Mouse (Mus musculus) right cerebral cortex, postnatal 4 days (tissue): ENCODE results near the gene Elovl4.

Experiments
- DNase-seq: peaks from one replicate; pipeline ENCODE4 v3.0.0-alpha.2; 2022

The Elovl4 gene

DNA sequence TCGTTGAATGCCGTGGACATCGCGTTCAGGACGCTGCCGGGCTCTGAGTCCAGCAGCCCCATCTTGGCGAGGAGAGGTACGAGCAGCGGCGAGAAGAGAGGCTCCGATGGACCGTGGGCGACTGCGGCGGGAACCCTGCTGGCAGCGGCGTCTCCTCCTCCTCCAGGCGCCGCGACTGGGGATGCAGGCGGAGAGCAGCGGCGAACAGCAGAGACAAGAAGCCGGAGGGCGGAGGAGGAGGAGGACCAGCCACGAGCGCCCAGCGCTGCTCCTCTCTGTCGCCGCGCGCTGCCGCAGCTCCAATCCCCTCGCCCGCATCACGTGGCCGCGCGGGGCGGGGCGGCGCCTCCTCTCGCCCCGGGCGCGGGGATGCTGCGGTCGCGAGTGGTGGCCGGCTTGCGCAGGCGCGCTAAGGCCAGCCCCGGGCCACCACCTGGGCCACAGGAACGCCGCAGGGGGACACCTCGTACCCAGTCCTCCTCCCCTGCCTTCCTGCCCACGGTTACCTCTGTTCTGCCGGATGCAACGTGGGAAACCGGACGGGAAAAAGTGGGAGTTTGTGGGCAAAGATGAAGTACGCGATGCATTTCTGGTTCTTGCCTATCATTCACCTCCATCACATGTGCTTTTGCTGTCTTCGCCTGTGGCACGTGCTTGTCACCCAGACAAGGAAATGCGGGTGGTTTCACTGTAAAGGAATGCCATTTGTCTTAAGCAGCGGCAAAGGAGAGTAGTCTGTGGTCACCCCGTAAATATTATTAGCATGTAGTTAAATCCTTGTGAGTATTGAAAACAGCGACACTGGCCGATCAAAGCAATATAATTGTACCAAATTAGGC, at the start of gene Elovl4:
Gene Elovl4 (minus strand): TSS at position 301 of the 839 bp plus-strand sequence.
- peak; percentile 84 for DNase-seq

DNA sequence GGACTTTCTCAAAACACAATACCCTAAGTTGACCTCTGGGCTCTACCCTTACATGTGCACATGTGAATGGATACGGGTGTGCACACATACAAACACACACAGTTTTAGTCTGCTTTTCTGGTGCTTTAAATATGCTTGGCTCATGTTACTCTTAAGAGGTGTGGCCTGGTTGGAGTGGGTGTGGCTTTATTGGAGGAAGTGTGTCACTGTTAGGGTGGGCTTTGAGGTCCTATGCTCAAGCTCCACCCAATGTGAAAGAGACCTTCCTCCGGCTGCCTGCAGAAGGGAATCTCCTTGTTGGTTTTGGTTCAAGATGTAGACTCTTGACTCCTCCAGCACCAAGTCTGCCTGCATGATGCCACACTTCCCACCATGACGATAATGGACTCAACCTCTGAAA, 46.4 kb upstream of the Elovl4 start:
- no peak for DNase-seq

- no peak for DNase-seq
Measured at GRCm38 (mm10) chr9:83834748-83835313, 28.8 kb upstream of the Elovl4 start.

- peak; percentile 89 for DNase-seq
Measured at GRCm38 (mm10) chr9:83833811-83834747, 28.0 kb upstream of the Elovl4 start, which contains the start of gene Ttk. TSS of gene Ttk (plus strand) at chr9:83834689.

- no peak for DNase-seq
Measured at GRCm38 (mm10) chr9:83831152-83831551, 25.1 kb upstream of the Elovl4 start.

GRCm38 (mm10) chr9:83829896-83830295, 23.8 kb upstream of the Elovl4 start:
- no peak for DNase-seq

DNA sequence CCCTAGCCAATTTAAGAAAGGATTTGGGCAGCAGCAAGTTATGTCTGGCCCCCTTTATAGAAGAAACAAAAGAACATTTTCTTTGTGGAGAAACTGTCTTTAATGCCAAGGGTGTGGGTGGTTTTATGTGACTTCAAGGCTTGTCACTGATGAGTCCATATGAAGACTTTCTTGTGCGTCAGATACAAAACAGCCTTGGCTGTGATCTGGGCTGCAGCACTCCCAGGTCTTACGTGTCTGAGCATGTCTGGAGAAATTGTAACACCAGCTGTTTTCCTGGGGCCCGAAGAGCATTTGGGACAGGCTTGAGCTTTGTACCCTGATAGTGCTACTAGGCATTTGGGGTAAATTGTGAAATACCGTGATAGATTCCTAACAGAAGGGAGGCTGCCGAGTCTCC, 16.8 kb upstream of the Elovl4 start:
- no peak for DNase-seq

DNA sequence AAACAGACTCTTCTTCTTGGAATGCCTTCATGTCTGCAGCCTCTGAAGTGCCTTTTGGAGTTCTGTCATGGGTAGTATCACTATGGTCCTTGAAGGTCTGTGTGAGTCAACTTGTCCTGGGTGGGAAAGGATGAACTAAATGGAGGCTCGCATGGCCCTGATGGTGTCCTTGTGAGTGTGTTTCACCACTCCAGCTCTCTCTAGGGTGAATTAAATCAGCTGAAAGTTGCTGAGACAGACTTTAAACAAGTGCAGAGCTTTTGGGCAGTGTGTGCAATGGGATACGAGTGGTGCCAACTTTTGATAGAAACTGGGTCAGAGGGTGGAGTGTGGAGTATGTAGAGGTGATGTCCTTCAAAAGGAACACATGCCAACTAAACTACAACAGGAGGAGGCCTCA, 14.9 kb upstream of the Elovl4 start:
- DNase-seq: no peak

- no peak for DNase-seq
Measured at GRCm38 (mm10) chr9:83819188-83819587, 13.1 kb upstream of the Elovl4 start.

GRCm38 (mm10) chr9:83807562-83807961, 1.5 kb upstream of the Elovl4 start:
- peak; percentile 62 for DNase-seq

GRCm38 (mm10) chr9:83805164-83805976, 707 bp downstream of the Elovl4 start:
- peak; percentile 61 for DNase-seq

DNA sequence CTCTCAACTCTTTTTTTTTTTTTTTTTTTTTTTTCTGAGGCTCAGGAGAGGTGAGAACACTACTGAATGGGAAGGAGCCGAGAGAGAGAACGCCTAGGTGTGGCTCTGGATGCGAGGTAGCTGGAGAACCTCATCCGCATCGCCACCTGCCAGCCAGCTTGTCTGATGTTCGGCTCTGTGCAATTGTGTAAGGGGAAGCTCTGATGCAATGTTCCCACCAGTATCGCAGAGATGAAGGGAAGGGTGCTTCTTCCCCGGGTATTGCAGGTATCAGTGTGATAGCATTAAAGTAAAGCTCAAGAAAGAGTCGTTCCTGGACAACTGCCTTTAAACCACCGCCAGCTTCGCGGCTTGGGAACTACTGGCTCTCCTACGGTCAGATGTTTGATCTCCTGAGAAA, 1.7 kb downstream of the Elovl4 start:
- no peak for DNase-seq

GRCm38 (mm10) chr9:83797898-83798297, 8.2 kb downstream of the Elovl4 start:
- no peak for DNase-seq

DNA sequence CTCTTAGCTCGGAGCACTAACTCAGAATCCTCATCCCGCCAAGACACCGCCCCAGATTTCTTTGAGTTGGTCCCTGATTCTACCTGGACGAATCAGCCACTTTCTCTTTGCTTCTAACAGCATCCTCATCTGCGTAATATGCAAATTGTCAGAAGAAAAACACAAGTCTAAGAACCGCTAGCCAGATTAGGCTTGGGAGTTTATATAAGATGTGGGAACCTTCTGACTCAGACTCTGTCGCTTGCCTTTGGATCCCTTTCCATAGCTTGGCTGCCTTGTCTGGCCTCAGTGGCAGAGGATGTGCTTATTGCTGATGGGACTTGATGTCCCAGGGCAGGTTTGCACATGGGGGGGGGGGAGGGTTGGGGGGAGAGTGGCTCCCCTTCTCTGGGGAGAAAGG, 9.2 kb downstream of the Elovl4 start:
- no peak for DNase-seq

- no peak for DNase-seq
Measured at GRCm38 (mm10) chr9:83789326-83789725, 16.8 kb downstream of the Elovl4 start.

GRCm38 (mm10) chr9:83785501-83785900, 20.6 kb downstream of the Elovl4 start:
- no peak for DNase-seq

DNA sequence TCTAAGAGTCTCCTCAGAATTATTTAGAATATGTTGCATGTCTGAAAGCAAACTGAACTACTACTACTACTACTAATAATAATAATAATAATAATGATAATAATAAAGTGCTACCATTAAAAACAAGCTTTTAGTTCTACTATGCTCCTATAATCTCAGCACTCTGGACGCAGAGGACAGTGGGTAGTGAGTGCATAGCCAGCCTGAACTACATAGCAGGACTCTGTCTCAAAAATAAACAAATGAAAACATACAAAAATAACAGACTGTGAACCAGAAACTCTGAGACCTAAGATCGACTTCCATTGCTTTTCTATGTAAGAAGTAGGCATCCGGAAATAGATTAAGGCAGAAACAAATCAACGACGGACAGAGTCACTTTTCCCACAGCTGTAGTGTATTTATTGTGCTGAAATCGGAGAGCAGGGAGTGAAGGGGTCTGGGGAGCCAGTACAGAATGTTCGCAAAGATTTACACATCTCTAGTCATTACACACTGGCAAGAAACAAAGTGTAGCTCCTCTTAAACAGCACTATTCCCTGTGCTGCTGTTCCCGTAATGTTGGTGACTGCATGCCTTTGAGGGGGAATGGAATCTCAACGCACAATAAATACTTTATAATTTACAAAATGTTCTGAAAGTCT, 27.6 kb downstream of the Elovl4 start:
- no peak for DNase-seq

- no peak for DNase-seq
Measured at GRCm38 (mm10) chr9:83761318-83761717, 44.8 kb downstream of the Elovl4 start.

DNA sequence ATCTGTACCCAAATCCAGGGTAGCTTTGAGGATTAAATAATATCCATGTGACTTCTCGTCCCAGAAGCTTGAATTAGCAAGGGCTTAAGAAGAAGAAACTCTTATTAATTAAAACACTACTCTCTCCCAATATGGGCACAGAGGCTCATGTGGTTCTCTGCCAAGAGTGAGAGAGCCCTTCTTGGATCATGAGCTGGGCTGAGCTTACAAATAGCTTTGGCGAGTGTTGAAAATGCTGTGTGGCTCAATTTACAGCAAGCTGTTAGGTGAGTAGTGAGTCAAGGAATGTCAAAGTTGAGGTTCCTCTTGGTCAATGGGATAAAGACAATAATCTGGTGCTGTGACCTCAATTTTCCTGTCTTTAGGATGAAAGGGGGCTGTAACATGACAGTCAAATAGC, 74.2 kb downstream of the Elovl4 start:
- DNase-seq: no peak

GRCm38 (mm10) chr9:83730836-83731235, 75.2 kb downstream of the Elovl4 start:
- no peak for DNase-seq
